Mouse (Mus musculus) forebrain, embryonic 10.5 days (tissue): ENCODE measurements around the gene B3galt4. TPM values are rescaled to one million over a fixed set of nuclear protein-coding genes. Genes with fewer than 3 reads are reported as not detected.

Source experiments
- DNase-seq: peaks from one replicate; pipeline ENCODE4 v3.0.0-alpha.2; 2017; ENCODE audit warnings: low spot score; ENCODE audit errors: extremely low spot score
- H3K27ac ChIP-seq: fragments of 300-500 bp; sonication (generic); 2 replicates; pipeline ENCODE4 v1.5.1; 2016; ENCODE audit warnings: mild to moderate bottlenecking
- H3K27me3 ChIP-seq: fragments of 300-500 bp; sonication (generic); 2 replicates; pipeline ENCODE4 v1.6.1; 2016; ENCODE audit warnings: mild to moderate bottlenecking; ENCODE audit not compliant: poor library complexity, severe bottlenecking
- H3K36me3 ChIP-seq: fragments of 300-500 bp; sonication (generic); replicated peaks from 2 replicates; pipeline ENCODE4 v1.6.1; 2016; ENCODE audit warnings: mild to moderate bottlenecking, moderate library complexity
- H3K4me1 ChIP-seq: fragments of 300-500 bp; sonication (generic); 2 replicates; pipeline ENCODE4 v1.6.1; 2016
- H3K4me3 ChIP-seq: fragments of 300-500 bp; sonication (generic); 2 replicates; pipeline ENCODE4 v1.5.1; 2016; ENCODE audit warnings: mild to moderate bottlenecking, moderate library complexity
- H3K9me3 ChIP-seq: fragments of 300-500 bp; sonication (generic); 2 replicates; pipeline ENCODE4 v1.6.1; 2016; ENCODE audit warnings: mild to moderate bottlenecking, moderate library complexity
- WGBS: fragments of 180-500 bp; shearing (Covaris S2); methylation state at CpG from one replicate; pipeline ENCODE4 v1.1.7; 2016; 5-methylcytosine and 5-hydroxymethylcytosine counted together
- polyA plus RNA-seq: library from polyadenylated mRNA; unstranded; fragments of >200 nt; fragmentation: Nextera tagmentation; extraction: Ambion mirVana; gene quantifications from 2 replicates; pipeline ENCODE4 v1.2.1, GENCODE M21; 2016

Gene B3galt4
- polyA plus RNA-seq, 1 experiment from 2014 or later, result 3.7 TPM

GRCm38 (mm10) chr17:33932448-33932847 lies 18.8 kb downstream of the B3galt4 start:
- 92% methylated on average over 14 of the region's 14 CpGs for WGBS
- H3K36me3 ChIP-seq, result peaks cover 60% of the 10 kb centered on the region
- no peaks in the 10 kb centered on the region for H3K9me3 ChIP-seq
- peaks cover 4% of the 10 kb centered on the region; the same call in 1 of the 2 replicates for H3K27me3 ChIP-seq
- H3K4me1 ChIP-seq, result peaks cover 48% of the 10 kb centered on the region
- DNase-seq, result no peak
- H3K4me3 ChIP-seq, result peak overlapping the region; percentile 23
- H3K27ac ChIP-seq, result no peak overlapping the region

GRCm38 (mm10) chr17:33931947-33932346 lies 19.3 kb downstream of the B3galt4 start:
- Histone ChIP-seq H3K9me3 (no peaks in the 10 kb centered on the region), H3K36me3 (peaks cover 57% of the 10 kb centered on the region), H3K4me1 (peaks cover 48% of the 10 kb centered on the region), H3K27me3 (peaks cover 4% of the 10 kb centered on the region; the same call in 1 of the 2 replicates), H3K4me3 (peak overlapping the region; percentile 23), H3K27ac (no peak overlapping the region)
- 93% methylated on average over 11 of the region's 11 CpGs for WGBS
- DNase-seq, result no peak

- Histone ChIP-seq H3K27ac (peak overlapping the region; percentile 92), H3K27me3 (peaks cover 4% of the 10 kb centered on the region; the same call in 1 of the 2 replicates), H3K36me3 (peaks cover 57% of the 10 kb centered on the region), H3K4me3 (peak overlapping the region; percentile 98), H3K4me1 (peaks cover 48% of the 10 kb centered on the region), H3K9me3 (no peaks in the 10 kb centered on the region)
- WGBS, result 33% methylated on average over 18 of the region's 18 CpGs
- no peak for DNase-seq
Observed at GRCm38 (mm10) chr17:33931159-33931866, 20.0 kb downstream of the B3galt4 start.

DNA sequence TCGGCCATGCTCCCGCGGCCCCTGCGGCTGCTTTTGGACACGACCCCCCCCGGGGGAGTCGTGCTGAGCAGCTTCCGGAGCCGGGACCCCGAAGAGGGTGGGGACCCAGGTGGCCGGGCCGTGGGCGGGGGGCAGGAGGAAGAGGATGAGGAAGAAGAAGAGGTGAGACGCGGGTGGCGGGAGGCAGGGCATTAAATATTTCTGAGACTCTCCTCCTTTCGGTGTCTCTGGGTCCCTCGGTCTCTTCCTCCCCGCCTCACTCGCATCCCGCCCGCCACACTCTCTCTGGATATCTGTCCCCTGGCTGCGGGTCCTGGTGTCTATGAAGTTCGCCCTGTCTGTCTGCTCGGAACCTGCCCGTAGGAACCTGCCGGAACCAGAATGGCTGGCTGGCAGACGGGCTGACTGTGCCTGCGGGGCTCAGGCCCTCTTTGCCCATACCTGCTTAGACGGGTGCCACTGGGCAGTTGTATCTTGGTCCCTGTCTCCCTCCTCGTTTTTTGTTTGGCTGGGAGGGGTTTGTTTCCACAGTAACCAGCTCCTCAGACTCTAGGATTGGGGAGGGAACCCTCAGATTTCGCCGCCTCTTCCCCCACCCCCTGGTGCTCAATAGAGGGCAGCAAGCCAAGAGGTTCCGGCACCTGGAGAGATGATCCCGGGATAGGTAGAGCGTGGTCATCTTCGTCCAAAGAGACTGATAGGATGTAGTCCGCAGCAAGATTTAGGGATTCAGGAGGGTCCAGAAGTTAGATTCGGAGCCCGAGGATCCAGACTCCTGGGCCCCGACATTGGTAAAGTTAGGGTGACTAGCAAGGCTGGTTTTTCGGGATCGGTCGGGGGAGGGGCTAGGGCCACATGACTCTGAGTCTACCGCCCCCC lies 20.8 kb downstream of the B3galt4 start:
- no peak for DNase-seq
- under 1% methylated on average over 45 of the region's 45 CpGs for WGBS
- Histone ChIP-seq H3K27ac (peak overlapping the region; percentile 92), H3K4me1 (peaks cover 49% of the 10 kb centered on the region), H3K36me3 (peaks cover 57% of the 10 kb centered on the region), H3K4me3 (peak overlapping the region; percentile 98), H3K9me3 (no peaks in the 10 kb centered on the region), H3K27me3 (peaks cover 4% of the 10 kb centered on the region; the same call in 1 of the 2 replicates)

DNA sequence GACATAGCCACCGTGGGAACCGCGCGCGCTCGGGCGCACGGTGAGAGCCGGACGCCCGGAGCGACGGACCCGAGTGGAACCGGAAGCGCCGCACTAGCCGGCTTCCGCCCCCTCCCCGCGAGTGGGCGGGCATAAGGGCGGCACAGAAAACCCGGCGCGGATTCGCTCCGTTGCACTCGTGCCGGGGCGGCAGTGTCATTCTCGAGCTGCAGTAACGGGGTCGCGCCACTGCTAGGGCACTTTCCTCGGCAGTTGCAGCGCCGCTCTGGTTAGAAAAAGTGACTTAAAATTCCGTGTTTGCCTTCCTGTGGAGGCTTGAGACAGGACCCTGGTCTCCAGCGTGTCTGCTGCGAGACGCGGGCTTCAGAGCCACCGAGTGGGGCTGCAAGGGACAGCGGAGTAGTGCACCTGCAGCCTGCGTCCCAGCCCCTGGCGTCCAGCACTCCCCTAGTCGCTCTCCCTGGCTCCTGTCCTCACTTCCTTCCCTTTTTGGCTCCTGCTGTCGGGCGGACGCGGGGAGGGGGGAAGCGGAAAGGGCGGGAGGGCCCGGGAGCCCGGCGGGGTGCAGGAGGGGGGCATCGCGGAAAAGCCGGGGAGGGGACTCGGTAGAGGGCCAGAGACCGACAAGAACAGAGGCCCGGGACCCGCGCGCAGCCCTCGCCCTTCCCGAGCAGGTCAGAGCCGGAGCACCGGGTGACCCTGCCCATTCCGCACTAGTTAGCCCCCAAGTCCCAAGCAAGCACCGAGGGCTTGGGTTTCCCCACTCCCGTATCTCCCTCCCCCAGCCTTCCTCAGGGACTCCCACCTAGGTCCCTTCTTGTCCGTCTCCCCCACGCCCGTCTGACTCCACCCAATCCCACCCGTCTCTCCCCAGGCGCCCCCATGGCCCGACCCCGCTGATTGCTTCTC lies 21.7 kb downstream of the B3galt4 start, which contains the start of gene Rgl2:
TSS of gene Rgl2 (plus strand) at position 173 of the 909 bp plus-strand sequence.
- Histone ChIP-seq H3K36me3 (peaks cover 56% of the 10 kb centered on the region), H3K9me3 (no peaks in the 10 kb centered on the region), H3K27me3 (peaks cover 4% of the 10 kb centered on the region; the same call in 1 of the 2 replicates), H3K4me3 (peak within 1 kb of the TSS; percentile 98), H3K27ac (peak within 1 kb of the TSS; percentile 92), H3K4me1 (peaks cover 51% of the 10 kb centered on the region)
- DNase-seq, result peak; percentile 93
- WGBS, result under 1% methylated on average over 80 of the region's 80 CpGs

DNA sequence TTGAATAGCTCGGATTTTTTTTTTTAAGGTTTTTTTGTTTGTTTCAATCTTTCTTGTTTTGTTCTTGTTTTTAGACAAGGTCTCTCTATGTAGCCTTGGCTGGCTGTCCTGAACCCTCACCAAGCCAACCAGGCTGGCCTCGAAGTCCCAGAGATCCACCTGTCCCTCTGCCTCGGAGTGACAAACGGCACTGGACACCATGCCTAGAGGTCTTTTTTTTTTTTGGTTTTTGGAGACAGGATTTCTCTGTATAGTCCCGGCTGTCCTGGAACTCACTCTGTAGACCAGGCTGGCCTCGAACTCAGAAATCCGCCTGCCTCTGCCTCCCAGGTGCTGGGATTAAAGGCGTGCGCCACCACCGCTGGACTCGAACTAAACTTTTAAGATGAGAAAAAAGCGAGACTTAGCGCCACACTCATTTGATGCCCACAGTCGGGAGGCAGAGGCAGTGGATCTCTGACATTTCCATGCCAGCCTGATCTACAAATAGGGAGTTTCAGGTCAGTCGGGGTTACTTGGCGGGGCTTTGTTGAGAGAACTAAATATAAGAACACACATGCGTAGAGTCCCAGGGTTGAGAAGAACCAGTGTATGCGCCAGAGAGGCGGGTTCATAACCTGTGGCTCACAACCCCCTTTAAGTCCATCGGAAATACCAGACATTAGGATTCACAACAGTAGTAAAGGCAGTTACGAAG lies 22.9 kb downstream of the B3galt4 start:
- H3K27ac ChIP-seq, result peak overlapping the region; percentile 92
- peaks cover 4% of the 10 kb centered on the region; the same call in 1 of the 2 replicates for H3K27me3 ChIP-seq
- 68% methylated on average over 21 of the region's 21 CpGs for WGBS
- H3K4me1 ChIP-seq, result peaks cover 51% of the 10 kb centered on the region
- peak overlapping the region; percentile 98 for H3K4me3 ChIP-seq
- no peak for DNase-seq
- H3K9me3 ChIP-seq, result no peaks in the 10 kb centered on the region
- H3K36me3 ChIP-seq, result peaks cover 44% of the 10 kb centered on the region

DNA sequence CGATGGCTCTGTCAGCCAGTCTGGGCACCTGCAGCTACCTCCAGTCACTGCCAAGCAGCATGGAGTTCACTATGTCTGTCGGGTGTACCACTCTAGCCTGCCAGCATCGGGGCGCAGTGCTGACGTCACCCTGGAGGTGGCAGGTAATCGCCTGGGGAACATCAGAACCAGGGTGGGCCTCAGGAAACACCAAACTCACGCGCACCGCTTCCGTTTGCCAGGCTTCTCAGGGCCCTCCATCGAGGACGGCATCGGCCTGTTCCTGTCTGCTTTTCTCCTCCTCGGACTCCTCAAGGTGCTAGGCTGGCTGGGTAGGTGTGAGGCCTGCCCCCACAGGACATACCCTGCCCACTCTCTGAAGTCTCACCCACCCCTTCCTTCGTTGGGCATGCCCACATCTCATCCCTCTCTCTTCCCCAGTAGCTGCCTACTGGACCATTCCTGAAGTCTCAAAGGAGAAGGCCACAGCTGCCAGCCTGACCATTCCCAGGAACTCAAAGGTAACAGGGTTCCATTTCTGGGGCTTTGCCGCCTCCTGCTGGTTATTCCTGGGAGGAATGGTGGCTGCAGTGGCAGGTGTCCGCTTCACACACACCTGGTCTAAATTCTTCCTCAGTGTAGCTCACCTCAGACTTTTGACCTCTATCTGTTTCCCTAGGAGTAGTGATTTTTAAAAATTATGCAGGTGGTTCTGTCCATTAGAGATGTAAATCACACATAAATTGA lies 24.9 kb downstream of the B3galt4 start:
- H3K4me1 ChIP-seq, result peaks cover 37% of the 10 kb centered on the region
- DNase-seq, result no peak
- H3K27me3 ChIP-seq, result peaks cover 3% of the 10 kb centered on the region; the same call in 1 of the 2 replicates
- H3K9me3 ChIP-seq, result no peaks in the 10 kb centered on the region
- H3K27ac ChIP-seq, result no peak overlapping the region
- H3K36me3 ChIP-seq, result peaks cover 28% of the 10 kb centered on the region
- 73% methylated on average over 17 of the region's 17 CpGs for WGBS
- H3K4me3 ChIP-seq, result peak overlapping the region; percentile 14; the same call in 1 of the 2 replicates

- Histone ChIP-seq H3K27ac (no peak overlapping the region), H3K9me3 (no peaks in the 10 kb centered on the region), H3K27me3 (no peaks in the 10 kb centered on the region), H3K4me3 (peak overlapping the region; percentile 14; the same call in 1 of the 2 replicates), H3K4me1 (peaks cover 35% of the 10 kb centered on the region), H3K36me3 (peaks cover 28% of the 10 kb centered on the region)
- DNase-seq, result no peak
- 82% methylated on average over 21 of the region's 21 CpGs for WGBS
Observed at GRCm38 (mm10) chr17:33925406-33926116, 25.7 kb downstream of the B3galt4 start.

- Histone ChIP-seq H3K27ac (no peak overlapping the region), H3K9me3 (no peaks in the 10 kb centered on the region), H3K4me1 (peaks cover 37% of the 10 kb centered on the region), H3K4me3 (peak overlapping the region; percentile 0; the same call in 1 of the 2 replicates), H3K27me3 (no peaks in the 10 kb centered on the region), H3K36me3 (peaks cover 28% of the 10 kb centered on the region)
- DNase-seq, result no peak
- 85% methylated on average over 10 of the region's 10 CpGs for WGBS
Observed at GRCm38 (mm10) chr17:33924577-33925283, 26.6 kb downstream of the B3galt4 start.

- Histone ChIP-seq H3K4me3 (peak overlapping the region; percentile 76; the same call in 1 of the 2 replicates), H3K4me1 (peaks cover 52% of the 10 kb centered on the region), H3K27ac (no peak overlapping the region), H3K36me3 (peaks cover 35% of the 10 kb centered on the region), H3K27me3 (peaks cover 15% of the 10 kb centered on the region), H3K9me3 (no peaks in the 10 kb centered on the region; the same call in 1 of the 2 replicates)
- DNase-seq, result no peak
- 89% methylated on average over 7 of the region's 7 CpGs for WGBS
Observed at GRCm38 (mm10) chr17:33921361-33921760, 29.9 kb downstream of the B3galt4 start.
